Mouse (Mus musculus) stomach, embryonic 14.5 days (tissue): Measurements from ENCODE around the gene Prr18. TPM values are rescaled to one million over a fixed set of nuclear protein-coding genes. Genes with fewer than 3 reads are reported as not detected.
"Not testable (repeated sequence)": the region's sequence is repeated elsewhere in the genome, so short reads cannot be mapped to it uniquely, and the experiment has no call there.

Source experiments
- ATAC-seq: fragments of 200-750 bp; cut with Nextera tagmentation; 2 replicates; pipeline ENCODE4 v1.8.0; 2017; ENCODE audit warnings: low read depth, moderate TSS enrichment; ENCODE audit not compliant: insufficient number of reproducible peaks, insufficient read depth, low FRiP score
- H3K27ac ChIP-seq: fragments of 300-500 bp; sonication (generic); 2 replicates; pipeline ENCODE4 v1.5.1; 2014; ENCODE audit warnings: mild to moderate bottlenecking, low read length, moderate library complexity, mixed read lengths
- H3K27me3 ChIP-seq: fragments of 300-500 bp; sonication (generic); 2 replicates; pipeline ENCODE4 v1.6.1; 2014; ENCODE audit warnings: low read length, control low read depth, mixed read lengths; ENCODE audit not compliant: control insufficient read depth, insufficient read depth
- H3K36me3 ChIP-seq: fragments of 300-500 bp; sonication (generic); 2 replicates; pipeline ENCODE4 v1.6.1; 2014; ENCODE audit warnings: mild to moderate bottlenecking, control low read depth, low read length, moderate library complexity, mixed read lengths; ENCODE audit not compliant: control insufficient read depth, insufficient read depth
- H3K4me1 ChIP-seq: fragments of 300-500 bp; sonication (generic); 2 replicates; pipeline ENCODE4 v1.6.1; 2014; ENCODE audit warnings: low read length, control low read depth, mixed read lengths; ENCODE audit not compliant: control insufficient read depth, insufficient read depth
- H3K4me2 ChIP-seq: fragments of 300-500 bp; sonication (generic); replicated peaks from 2 replicates; pipeline ENCODE4 v1.6.1; 2014; ENCODE audit warnings: low read depth, low read length, control low read depth
- H3K4me3 ChIP-seq: fragments of 300-500 bp; sonication (generic); 2 replicates; pipeline ENCODE4 v1.5.1; 2014; ENCODE audit warnings: low read depth, low read length, control low read depth
- H3K9ac ChIP-seq: fragments of 300-500 bp; sonication (generic); replicated peaks from 2 replicates; pipeline ENCODE4 v1.6.1; 2014; ENCODE audit warnings: low read depth, mild to moderate bottlenecking, control low read depth, low read length, moderate library complexity, mixed read lengths
- H3K9me3 ChIP-seq: fragments of 300-500 bp; sonication (generic); 2 replicates; pipeline ENCODE4 v1.6.1; 2016; ENCODE audit warnings: low read depth, low read length, control low read depth; ENCODE audit not compliant: control insufficient read depth
- WGBS: fragments of 180-500 bp; shearing (Covaris S2); extraction: QIAGEN DNeasy Blood & Tissue Kit; methylation state at CpG from one replicate; pipeline ENCODE4 v1.1.7; 2014; 5-methylcytosine and 5-hydroxymethylcytosine counted together
- polyA plus RNA-seq: library from polyadenylated mRNA; unstranded; fragments of >200 nt; fragmentation: Nextera tagmentation; extraction: Ambion mirVana; gene quantifications from 2 replicates; pipeline ENCODE4 v1.2.1, GENCODE M21; 2014

Prr18 gene
- polyA plus RNA-seq: 0.69 and 0.83 TPM in 2 replicates

- WGBS: 100% methylated on average over 1 of the region's 5 CpGs
- not testable (repeated sequence) for H3K4me2 ChIP-seq, H3K9me3 ChIP-seq, ATAC-seq, H3K9ac ChIP-seq, H3K4me3 ChIP-seq, H3K36me3 ChIP-seq, H3K27ac ChIP-seq
- peaks cover 12% of the 10 kb centered on the region; the same call in 1 of the 2 replicates for H3K4me1 ChIP-seq
- H3K27me3 ChIP-seq: peaks cover 26% of the 10 kb centered on the region
Observed at GRCm38 (mm10) chr17:8337159-8337558, at the start of gene Prr18. Gene Prr18, plus strand, starts transcription at chr17:8337459.

DNA sequence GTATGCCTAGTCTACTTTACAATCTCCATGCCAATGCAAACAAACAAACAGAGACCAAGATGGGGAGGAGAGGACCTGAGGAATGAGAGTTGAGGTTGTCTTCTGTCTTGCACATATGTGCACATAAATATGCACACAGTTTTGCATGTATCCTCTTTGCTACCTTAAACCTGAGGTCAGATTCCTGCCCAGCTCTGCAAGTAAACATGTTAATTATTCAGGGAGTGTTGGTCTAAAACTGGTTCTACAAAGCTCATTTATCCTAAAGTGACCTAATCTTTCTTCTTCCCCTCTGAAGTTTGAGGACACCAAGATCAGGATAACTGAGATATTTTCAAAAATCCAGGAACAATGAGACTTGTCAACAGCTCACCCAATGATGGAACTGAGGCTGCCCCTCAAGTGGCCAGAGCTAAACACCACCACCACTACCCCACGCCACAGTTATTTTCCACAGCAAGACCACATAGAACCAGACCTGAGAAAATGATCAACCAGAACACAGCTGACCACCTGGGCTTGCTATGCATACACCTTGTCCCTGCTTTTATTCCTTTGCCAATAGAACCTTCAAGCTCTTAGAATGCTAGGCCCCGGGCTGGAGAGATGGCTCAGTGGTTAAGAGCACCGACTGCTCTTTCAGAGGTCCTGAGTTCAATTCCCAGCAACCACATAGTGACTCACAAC is 47.1 kb upstream of the Prr18 start:
- H3K9me3 ChIP-seq: no peaks in the 10 kb centered on the region
- 91% methylated on average over 3 of the region's 3 CpGs for WGBS
- no peak for ATAC-seq
- no peaks in the 10 kb centered on the region for H3K27me3 ChIP-seq
- no peak overlapping the region for H3K4me3 ChIP-seq
- H3K9ac ChIP-seq: no peak overlapping the region
- H3K4me1 ChIP-seq: no peaks in the 10 kb centered on the region
- no peaks in the 10 kb centered on the region; the same call in 1 of the 2 replicates for H3K36me3 ChIP-seq
- H3K27ac ChIP-seq: no peak overlapping the region
- H3K4me2 ChIP-seq: no peak overlapping the region

DNA sequence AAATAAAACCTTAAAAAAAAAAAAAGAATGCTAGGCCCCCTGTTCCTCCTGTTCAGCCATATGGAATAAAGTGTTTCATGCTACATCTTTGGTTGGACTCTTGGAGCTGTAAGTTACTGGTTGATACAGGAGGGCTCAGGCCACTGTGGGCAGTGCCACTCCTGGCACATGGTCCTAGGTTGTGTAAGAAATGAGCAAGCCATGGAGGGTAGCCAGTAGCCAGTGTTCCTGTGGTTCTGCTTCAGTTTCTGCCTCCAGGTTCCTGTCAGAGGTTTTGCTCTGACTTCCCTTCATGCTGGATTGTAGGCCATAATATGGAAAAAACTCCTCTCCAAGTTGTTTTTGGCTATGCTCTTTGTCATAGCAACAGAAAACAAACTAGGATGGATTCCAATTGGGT is 46.5 kb upstream of the Prr18 start:
- Histone ChIP-seq H3K27ac (no peak overlapping the region), H3K9me3 (no peaks in the 10 kb centered on the region), H3K4me1 (no peaks in the 10 kb centered on the region), H3K4me2 (no peak overlapping the region), H3K9ac (no peak overlapping the region), H3K4me3 (no peak overlapping the region), H3K27me3 (no peaks in the 10 kb centered on the region), H3K36me3 (no peaks in the 10 kb centered on the region; the same call in 1 of the 2 replicates)
- ATAC-seq: no peak

GRCm38 (mm10) chr17:8295825-8296224 is 41.4 kb upstream of the Prr18 start:
- Histone ChIP-seq H3K27ac (no peak overlapping the region), H3K9me3 (no peaks in the 10 kb centered on the region), H3K4me1 (no peaks in the 10 kb centered on the region), H3K36me3 (no peaks in the 10 kb centered on the region; the same call in 1 of the 2 replicates), H3K4me2 (no peak overlapping the region), H3K9ac (no peak overlapping the region), H3K4me3 (no peak overlapping the region), H3K27me3 (no peaks in the 10 kb centered on the region)
- no peak for ATAC-seq

GRCm38 (mm10) chr17:8296313-8296844 is 40.9 kb upstream of the Prr18 start:
- H3K4me2 ChIP-seq: no peak overlapping the region
- no peaks in the 10 kb centered on the region for H3K4me1 ChIP-seq
- H3K9me3 ChIP-seq: no peaks in the 10 kb centered on the region
- no peak overlapping the region for H3K4me3 ChIP-seq
- ATAC-seq: no peak
- H3K27me3 ChIP-seq: no peaks in the 10 kb centered on the region
- no peak overlapping the region for H3K27ac ChIP-seq
- H3K36me3 ChIP-seq: no peaks in the 10 kb centered on the region; the same call in 1 of the 2 replicates
- H3K9ac ChIP-seq: no peak overlapping the region
- WGBS: 81% methylated on average over 9 of the region's 9 CpGs

DNA sequence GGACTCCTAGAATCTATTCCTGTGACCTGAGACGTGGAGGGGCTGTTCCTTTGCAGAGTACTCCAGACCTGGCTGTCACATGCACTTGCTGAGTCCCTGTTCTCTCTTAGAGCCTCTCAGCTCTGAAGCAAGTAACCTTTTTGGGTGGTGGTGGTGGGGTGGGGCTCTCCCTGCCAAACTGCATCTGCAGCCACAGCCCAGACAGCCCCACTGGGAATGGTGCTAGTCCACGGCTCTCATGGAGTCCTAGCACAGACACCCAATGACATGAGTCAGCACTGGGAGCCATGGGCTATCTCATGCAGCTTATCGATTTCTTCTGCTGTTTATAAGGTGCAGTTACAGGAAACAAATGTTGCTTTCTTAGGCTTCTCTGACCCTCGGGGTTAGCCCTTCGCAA is 39.5 kb upstream of the Prr18 start:
- Histone ChIP-seq H3K27ac (no peak overlapping the region), H3K4me1 (no peaks in the 10 kb centered on the region), H3K9ac (no peak overlapping the region), H3K4me3 (no peak overlapping the region), H3K9me3 (no peaks in the 10 kb centered on the region), H3K36me3 (no peaks in the 10 kb centered on the region; the same call in 1 of the 2 replicates), H3K27me3 (no peaks in the 10 kb centered on the region), H3K4me2 (no peak overlapping the region)
- no peak for ATAC-seq
- 85% methylated on average over 5 of the region's 5 CpGs for whole genome bisulfite sequencing

DNA sequence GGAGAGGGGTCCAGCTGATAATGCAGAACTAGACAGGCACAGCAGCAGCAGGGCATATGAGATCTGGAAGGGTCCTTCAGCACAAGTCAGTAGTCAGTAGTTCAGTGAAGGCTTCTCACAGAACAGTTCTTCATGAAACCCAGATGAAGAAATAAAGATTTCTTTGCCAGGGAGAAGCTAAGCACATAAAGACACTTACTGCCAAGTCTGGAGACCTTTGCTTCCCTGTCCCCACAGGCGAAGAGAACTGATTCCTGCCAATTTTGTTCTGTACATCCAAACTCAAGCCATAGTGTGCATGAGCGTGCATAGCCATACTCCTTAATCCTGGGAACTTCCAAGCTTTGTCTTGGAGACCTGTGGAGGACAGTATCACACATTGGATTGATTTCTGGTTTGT is 39.0 kb upstream of the Prr18 start:
- no peak overlapping the region for H3K27ac ChIP-seq
- no peaks in the 10 kb centered on the region for H3K27me3 ChIP-seq
- ATAC-seq: no peak
- no peaks in the 10 kb centered on the region for H3K4me1 ChIP-seq
- no peak overlapping the region for H3K4me2 ChIP-seq
- H3K9ac ChIP-seq: no peak overlapping the region
- H3K36me3 ChIP-seq: no peaks in the 10 kb centered on the region; the same call in 1 of the 2 replicates
- H3K9me3 ChIP-seq: no peaks in the 10 kb centered on the region
- 85% methylated on average over 2 of the region's 2 CpGs for WGBS
- no peak overlapping the region for H3K4me3 ChIP-seq

GRCm38 (mm10) chr17:8299524-8299923 is 37.7 kb upstream of the Prr18 start:
- no peaks in the 10 kb centered on the region for H3K9me3 ChIP-seq
- no peaks in the 10 kb centered on the region for H3K27me3 ChIP-seq
- H3K4me3 ChIP-seq: no peak overlapping the region
- no peak overlapping the region for H3K4me2 ChIP-seq
- ATAC-seq: no peak
- no peak overlapping the region for H3K27ac ChIP-seq
- H3K36me3 ChIP-seq: no peaks in the 10 kb centered on the region; the same call in 1 of the 2 replicates
- H3K9ac ChIP-seq: no peak overlapping the region
- H3K4me1 ChIP-seq: no peaks in the 10 kb centered on the region

DNA sequence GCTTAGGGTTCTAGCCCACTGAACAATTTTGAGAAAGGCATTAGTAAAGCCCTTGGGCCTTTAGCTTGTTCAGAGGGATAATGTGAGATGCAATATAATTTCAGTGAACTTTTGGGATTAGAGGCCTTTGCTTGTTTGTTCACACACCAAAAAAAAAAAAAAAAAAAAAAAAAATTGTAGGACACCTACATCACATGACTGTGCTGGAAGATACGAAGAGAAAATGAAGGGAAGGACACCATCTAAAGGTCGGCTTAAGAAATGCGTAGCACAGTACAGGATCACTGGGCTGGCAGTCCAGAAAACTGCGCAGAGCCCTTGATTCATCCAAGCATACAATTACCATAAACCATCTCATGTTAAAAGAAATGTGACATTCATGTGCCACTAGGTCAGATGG is 35.7 kb upstream of the Prr18 start:
- Histone ChIP-seq H3K4me3 (no peak overlapping the region), H3K9me3 (no peaks in the 10 kb centered on the region), H3K9ac (no peak overlapping the region), H3K4me1 (no peaks in the 10 kb centered on the region), H3K4me2 (no peak overlapping the region), H3K27me3 (no peaks in the 10 kb centered on the region), H3K36me3 (no peaks in the 10 kb centered on the region), H3K27ac (no peak overlapping the region)
- 82% methylated on average over 4 of the region's 4 CpGs for WGBS
- ATAC-seq: no peak
